Mouse (Mus musculus) liver, adult 2 months (tissue): ENCODE results near the gene Man1c1.

ENCODE experiments used
- CTCF ChIP-seq: fragments of 200-500 bp; IDR thresholded peaks from 2 replicates; pipeline ENCODE4 v1.5.1; 2011; ENCODE audit warnings: low read depth, low read length, control low read depth
- POLR2A ChIP-seq: fragments of 200-500 bp; IDR thresholded peaks from 2 replicates; pipeline ENCODE4 v1.6.1; 2011; ENCODE audit warnings: low read length, control low read depth; ENCODE audit not compliant: insufficient read depth; ENCODE audit errors: extremely low read depth

GRCm38 (mm10) chr4:134569831-134570230, 134.3 kb downstream of the Man1c1 start:
- no peak for TF ChIP-seq POLR2A
- TF ChIP-seq CTCF: no peak
